Mouse (Mus musculus) heart, adult 9 months (tissue): ENCODE measurements at regions not wholly inside any gene's neighbourhood (a gene's known extent, or its start where the extent isn't known, plus 50 kb on each side); places are given as distances from the start of the nearest gene placed in this dataset.
A peak's percentile ranks its signal among the peaks of the same experiment; 100 is the strongest.

Experiments used
- DNase-seq, 2 experiments: peaks; one replicate each; pipeline ENCODE4 v3.0.0; 2022; ENCODE audit warnings: low spot score in 2 of 2

DNA sequence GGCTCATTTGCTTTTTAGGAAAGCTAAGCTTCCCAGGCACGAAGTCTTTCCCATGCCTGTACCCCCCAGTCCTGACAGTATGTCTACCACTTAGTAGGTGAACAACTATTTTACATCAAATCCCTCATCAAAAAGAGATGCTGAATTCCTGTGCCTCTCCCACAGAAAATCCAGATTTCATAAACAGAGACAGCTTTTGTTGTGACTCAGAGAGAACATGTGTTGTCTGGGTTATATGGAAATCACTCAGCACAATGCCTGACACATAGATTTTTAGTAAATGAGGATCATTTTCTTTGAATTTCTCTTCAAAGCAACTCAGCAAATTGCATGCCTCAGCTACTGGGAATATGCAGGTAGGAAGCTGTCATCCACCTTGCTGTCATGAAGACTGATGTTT is 193.5 kb downstream of the Usp46 start:
- DNase-seq = no peak

GRCm38 (mm10) chr5:73875847-73876246 is 192.4 kb downstream of the Usp46 start:
- DNase-seq = peak; percentile 28 to 49

DNA sequence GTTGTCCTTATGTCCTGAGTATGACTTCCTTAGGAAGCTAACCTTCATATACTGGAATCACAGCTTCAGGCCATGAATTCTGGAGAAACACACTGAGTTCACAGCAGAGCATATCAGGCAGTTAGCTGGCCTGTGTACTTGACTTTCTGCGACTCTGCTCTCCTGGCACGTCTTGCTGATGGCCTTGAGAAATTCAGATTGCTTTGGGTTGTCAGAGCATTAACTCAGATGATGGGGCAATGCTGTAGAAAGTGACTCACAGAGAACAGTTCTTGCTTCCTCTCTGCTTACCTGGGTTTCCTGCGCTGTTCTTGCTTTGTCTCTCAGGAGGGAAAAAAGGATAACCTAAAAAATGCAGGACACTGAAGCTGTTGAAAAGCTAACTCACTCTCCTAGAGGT is 187.3 kb downstream of the Usp46 start:
- peak in 1 of 2 experiments; percentile 25 for DNase-seq

- DNase-seq = peak; percentile 81 to 86
Measured at GRCm38 (mm10) chr5:73881941-73882340, 186.3 kb downstream of the Usp46 start.

DNA sequence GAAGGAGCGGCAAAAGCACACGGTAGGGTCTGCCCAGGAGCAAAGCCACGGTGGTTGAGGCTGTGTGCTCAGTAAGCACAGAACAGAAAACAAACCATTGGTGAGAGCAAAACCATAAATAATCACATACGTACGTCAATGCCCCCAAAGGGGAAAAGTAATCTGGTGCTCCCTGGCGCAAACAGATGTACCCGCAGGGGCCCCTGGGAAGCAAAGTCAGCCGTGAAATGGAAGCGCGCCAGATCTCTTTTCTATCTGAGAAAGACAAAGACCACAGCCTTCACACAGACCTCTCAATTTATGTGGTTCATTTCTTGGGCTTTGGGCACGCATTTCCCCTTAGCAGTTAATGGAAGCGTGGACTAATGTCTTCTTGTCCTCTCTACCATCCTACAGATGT is 183.2 kb downstream of the Usp46 start:
- DNase-seq = no peak

DNA sequence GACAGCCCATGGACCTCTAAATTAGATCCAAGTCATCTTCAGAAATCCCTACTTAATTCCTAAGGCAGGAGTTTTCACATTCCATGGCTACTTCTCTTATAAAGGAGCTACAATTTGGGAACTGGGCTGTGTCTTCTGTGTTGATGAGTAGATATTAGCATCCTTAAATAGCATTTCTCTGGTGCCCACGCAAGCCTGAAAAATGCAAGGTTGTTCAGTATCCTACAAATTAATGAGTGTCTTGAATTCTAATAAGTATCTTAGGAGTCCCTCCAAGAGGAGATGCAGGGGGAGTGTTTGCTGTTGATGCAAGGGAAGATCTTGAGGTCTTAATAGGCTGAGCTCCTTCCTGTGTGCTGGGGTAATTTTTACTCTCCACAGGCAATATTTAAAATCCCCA is 182.5 kb downstream of the Usp46 start:
- DNase-seq = no peak

DNA sequence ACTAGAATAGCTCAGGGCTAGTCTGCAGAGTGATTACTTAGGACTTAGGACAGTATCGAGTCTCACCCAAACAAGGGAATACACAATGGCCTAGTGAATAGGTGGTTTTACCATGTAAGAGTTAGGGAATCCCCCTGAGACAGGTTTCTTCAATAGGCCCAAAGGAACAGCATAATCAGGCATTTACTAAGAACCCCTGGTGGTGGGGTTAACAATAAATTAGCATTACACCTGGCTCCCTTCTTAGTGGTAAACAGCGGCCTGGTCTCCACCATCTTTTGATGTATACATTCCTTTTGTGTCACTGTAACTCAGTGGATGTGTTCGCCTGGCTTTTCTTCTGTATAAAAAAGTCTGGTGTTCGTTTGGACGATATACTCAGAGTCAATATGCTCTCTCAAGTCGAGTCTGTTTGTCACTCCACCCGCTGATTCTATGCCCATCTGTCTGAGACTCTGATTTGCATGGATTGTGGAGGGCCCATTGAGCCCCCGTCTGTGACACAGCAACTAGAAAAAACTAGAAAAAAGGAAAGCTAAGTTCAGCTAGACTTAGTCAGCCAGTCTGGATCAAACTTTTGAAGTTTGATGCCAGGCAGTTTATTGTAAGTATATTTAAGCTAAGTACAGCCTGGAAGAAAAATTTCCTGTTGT is 180.8 kb downstream of the Usp46 start:
- no peak for DNase-seq

DNA sequence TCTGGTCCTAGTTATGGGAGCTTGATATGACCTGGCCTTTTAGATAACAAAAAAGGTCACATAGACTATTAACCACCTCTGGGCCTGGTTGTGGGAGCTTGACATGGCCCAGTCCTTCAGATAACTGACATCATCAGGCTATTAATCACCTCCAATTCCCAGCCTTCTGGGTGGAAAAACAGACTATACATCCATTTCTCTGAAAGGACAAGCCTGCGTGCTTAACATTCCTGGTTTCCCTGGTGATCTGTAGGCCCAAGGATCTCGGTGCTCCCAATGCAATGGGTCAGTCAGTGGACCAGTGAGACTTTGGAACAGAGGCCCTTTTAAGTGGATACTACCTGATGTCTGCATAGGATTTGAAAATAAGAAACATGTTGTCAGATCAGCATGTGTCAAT is 179.8 kb downstream of the Usp46 start:
- DNase-seq = no peak

GRCm38 (mm10) chr5:73889342-73889741 is 178.9 kb downstream of the Usp46 start:
- DNase-seq = no peak

DNA sequence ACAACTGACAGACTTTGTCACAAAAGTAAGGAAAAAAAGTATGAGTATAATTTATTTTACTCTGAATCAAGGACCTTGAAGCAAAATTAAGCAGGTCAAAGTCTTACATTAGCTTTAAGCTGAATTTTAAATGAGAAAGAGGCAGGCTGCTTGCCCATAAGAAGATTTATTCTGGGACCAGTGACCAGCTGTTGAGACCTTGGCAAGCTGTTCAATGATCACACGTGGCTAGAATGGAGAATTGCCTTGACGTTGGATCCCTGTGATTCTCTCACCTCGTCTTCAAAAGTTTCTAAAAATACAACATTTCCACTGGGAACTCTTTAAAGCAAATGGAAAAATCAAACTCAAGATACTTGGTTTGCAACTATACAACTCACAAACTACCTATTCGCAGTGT is 177.3 kb downstream of the Usp46 start:
- no peak for DNase-seq

DNA sequence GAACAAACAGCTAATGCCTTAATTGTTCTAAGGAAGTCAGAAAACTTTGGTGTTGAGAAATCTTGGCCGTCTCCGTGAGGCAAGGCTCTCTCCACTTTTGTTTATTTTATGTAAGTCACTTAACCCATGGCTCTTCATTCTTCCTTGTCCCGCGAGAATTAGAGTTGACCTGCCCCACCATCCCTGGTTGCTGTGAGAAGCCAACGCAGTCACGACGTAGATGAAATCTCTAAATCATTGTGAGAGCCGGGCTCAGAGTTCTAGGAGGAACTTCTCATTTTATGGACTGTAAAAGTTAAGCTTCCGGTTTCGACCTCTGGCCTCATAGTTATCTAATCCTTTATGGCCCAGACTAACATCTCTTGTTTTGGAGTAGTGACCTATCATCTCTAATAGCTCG is 176.6 kb downstream of the Usp46 start:
- no peak for DNase-seq

- no peak for DNase-seq
Measured at GRCm38 (mm10) chr5:73892440-73893225, 175.6 kb downstream of the Usp46 start.

DNA sequence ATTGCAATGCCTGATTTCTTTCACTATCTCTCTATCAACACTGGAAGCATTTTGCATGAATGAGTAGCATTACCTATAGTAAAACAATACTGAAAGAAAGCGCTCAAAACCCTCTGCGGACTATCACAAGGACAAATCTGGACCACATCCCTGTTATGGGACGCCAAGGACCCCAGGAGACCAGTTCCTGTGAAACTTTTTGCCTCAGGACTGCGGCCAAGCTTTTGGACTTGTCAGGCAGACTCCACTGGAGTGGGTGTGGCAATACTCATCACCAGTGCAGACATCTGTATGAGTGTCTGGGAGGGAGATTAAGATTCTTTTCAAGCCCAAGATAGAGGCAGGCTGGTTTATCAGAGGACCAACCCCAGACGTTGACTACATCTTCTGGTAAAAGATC is 173.0 kb downstream of the Usp46 start:
- DNase-seq = no peak

- DNase-seq = no peak
Measured at GRCm38 (mm10) chr5:73896785-73897184, 171.4 kb downstream of the Usp46 start.

DNA sequence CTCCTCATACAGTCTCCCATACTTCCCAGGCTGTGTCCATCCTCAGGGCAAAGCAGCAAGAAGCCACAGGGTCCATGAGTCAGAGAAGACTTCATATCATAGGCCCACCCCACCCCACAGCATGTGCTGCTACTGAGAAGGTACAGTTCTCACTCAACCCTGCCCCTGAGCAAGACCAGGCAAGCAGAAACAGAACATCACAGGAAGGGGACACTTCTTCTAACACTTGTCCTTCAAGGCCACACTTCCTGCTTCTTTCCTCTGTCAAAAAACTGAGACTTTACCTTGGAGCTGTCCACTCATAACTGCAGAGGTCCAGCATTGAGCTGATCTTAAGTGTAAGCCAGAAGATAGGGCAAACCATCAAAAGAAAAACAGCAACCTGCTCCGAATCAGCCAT is 166.6 kb downstream of the Usp46 start:
- DNase-seq = no peak

DNA sequence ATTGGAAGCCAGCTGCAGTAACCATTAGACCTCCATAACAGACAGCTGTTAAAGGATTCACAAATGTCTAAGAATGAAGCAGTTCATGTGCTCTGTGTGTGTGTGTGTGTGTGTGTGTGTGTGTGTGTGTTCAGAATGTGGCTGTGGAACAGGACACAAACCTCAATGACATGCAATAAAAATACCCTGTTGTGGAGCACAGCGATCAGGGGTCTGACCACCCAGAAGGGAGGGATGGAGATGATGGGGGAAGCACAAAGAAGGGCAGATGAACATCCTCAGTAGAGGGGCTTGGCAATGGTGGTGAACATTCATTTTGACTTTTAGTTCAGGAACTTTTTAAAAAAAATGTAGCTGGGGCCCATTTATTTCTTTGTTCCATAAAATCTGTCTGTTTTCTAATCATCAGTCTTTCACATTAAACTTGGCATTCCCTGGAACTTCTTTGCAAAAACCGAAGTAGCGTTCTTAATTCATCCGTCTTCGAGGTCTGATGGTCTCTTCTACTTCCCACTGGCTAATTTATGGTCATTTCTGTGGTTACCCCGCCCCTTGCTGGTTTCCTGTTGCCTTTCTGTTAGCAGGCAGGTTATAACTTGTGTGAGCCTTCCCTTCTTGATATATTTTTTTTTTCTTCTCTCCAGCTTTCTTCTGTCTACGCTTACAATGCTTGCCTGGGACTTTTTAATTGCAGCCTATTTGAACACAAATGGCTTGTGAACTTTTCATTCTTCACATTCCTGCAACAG is 165.6 kb downstream of the Usp46 start:
- no peak for DNase-seq

DNA sequence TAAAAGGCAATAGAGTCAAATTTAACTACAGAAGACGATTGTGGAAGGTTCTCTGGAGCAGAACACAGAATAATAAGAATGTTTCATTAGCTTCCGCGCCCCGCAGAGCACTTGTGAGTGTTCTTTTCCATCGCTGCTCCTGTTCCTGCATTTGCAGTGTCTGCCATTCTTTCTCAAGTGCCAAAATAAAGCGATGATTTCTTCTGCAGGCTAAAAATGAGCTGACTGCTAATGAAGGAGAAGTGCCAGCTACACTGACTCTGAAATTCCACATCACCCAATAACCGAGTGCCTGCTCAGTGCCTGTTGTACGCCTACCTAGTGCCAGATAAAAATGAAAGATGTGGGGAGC is 165.0 kb downstream of the Usp46 start:
- DNase-seq = no peak

DNA sequence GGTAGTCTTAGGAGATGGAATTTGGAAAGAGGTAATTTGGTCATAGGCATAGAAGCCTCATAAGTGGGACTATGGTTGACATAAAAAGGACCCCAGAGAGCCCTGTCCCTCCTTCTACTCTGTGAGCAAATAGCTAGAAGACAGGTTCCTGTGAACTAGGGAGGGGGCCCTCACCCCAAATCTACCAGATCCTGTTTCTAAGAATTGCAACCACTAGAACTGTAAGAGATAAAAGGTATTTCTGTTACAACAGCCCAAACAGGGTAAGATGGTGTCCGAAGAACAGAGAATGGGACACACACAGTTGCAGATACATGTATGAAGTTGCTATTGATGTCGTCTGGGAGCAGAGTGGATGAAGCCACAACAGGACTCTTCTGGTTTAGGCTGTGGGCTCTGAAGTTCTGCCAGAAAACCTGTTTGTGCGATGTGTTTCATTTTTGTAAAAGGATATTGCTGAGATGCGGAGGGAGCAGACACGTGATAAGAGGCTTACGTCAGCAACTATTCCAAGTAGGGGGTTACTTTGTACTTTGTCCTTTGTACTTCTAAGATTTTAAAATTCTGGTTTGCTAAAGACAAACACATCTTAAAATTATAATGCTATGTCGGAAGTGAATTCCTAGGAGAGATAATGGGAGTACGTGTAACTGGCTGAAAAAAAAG is 164.0 kb downstream of the Usp46 start:
- no peak for DNase-seq

DNA sequence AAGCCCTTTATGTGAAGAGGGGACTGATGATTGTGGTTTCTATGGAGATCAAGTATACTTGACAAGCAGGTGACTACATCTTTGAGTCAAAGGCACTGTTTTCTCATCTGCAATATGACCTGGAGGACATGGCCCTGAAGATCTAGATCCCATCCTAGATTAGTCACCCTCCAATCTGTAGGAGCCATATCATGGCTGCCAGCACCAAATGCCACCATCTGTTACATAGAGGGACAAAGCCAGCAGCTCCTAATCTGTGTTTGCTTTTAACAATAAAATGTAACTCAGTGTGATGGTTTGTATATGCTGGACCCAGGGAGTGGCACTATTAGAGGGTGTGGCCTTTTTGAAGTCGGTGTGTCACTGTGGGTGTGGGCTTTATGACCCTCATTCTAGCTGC is 156.1 kb downstream of the Usp46 start:
- no peak for DNase-seq

GRCm38 (mm10) chr5:73913116-73913515 is 155.1 kb downstream of the Usp46 start:
- DNase-seq = peak in 1 of 2 experiments; percentile 6

DNA sequence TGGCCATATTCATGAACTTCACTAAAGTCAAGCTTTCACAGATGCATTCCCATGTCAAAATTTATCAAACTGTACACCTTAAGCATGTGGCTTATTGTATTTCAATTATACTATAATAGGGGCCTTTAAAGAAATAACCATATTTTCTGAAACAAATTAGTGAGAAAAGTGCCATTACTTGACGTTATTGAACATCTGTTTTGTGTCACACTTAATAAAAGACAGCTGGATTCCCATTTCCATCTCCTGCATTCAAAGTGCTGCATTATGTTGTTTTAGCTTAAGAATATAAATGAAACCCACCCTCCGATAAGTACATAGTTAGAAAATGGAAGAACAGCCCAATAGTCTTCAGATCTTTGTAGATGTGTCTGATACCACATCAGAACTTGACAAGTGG is 150.2 kb downstream of the Usp46 start:
- DNase-seq = no peak

DNA sequence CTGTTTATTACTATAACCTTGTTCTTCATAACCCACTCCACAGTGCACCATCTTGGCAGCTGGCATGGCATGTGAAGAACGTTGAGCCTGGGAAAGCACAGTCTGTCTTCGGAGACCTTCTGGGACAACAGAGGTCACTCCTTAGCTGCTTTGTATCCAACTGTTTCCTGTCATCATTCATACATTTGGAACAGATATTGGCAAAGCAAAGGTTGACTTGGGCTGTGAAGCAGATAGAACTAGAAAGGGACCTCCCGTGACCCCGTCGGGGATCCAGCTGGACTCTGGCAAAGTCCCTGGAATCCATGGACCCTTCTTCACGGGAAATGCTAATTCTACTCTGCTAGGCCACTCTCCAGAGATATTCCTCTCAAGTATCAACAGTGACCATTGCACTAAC is 148.3 kb downstream of the Usp46 start:
- DNase-seq = peak; percentile 70 to 71
